Mouse (Mus musculus): ENCODE measurements at regions not wholly inside any gene's neighbourhood (a gene's known extent, or its start where the extent isn't known, plus 50 kb on each side); places are given as distances from the start of the nearest gene placed in this dataset.

DNA sequence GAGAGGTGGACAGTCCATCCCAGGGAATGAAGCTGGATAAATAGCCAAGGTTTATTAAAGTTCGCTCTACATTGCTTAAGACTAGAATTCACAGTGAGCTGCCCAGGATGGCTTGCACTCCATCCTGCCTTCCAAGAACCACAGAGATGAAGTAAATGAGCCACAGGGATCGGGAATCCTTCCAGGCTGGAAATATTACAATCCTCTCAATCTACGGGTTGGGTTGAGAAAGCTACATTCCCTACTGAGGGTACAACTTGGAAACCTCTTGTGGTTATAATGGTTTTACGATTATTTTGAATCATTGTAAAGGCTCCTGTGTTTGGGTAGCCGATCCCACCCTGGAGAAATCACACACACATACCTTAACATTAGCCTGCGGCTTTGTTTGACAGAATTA, 539.9 kb upstream of the Clint1 start:
- no peak overlapping the region for H3K27ac ChIP-seq (ENCODE audit: low read length)
- no peaks in the 10 kb centered on the region for H3K27me3 ChIP-seq (ENCODE audit: control insufficient read depth, insufficient read depth, low read length)
- ATAC-seq (ENCODE audit: insufficient read depth, low FRiP score): no peak
- H3K9me3 ChIP-seq (replicated peaks; ENCODE audit: control insufficient read depth, low read length): no peaks in the 10 kb centered on the region
- 84% methylated on average over 6 of the region's 6 CpGs for WGBS
- no peaks in the 10 kb centered on the region for H3K4me1 ChIP-seq (ENCODE audit: control insufficient read depth, insufficient read depth, low read length)
- no peak overlapping the region for H3K4me2 ChIP-seq (ENCODE audit: low read depth, low read length)
- H3K4me3 ChIP-seq (replicated peaks; ENCODE audit: low read length): no peak overlapping the region
- no peaks in the 10 kb centered on the region for H3K36me3 ChIP-seq (ENCODE audit: control insufficient read depth, insufficient read depth, low read length)
- H3K9ac ChIP-seq (ENCODE audit: low read length): no peak overlapping the region

DNA sequence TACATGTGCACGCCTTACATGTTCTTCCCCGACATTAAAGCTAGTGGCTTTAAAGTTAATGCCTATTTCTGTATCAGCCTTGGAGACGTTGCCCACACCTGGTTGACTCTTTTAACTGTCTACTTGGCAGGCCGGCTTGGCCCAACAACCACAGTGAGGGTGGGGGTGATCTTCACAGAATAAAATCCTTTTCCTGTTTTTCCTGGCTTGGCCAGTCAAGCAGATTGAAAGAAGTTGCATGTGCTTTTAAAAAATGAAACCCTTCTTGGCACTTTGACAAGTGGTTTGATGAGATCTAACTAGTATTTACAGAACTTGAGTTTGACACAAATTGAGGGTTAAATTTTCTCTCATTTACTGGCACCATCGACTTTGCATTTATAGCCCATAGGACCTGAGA, 528.1 kb upstream of the Clint1 start:
- Histone ChIP-seq H3K9ac (ENCODE audit: low read length) (no peak overlapping the region), H3K4me2 (ENCODE audit: low read depth, low read length) (no peak overlapping the region), H3K27ac (ENCODE audit: low read length) (no peak overlapping the region), H3K27me3 (ENCODE audit: control insufficient read depth, insufficient read depth, low read length) (no peaks in the 10 kb centered on the region), H3K4me1 (ENCODE audit: control insufficient read depth, insufficient read depth, low read length) (no peaks in the 10 kb centered on the region), H3K36me3 (ENCODE audit: control insufficient read depth, insufficient read depth, low read length) (no peaks in the 10 kb centered on the region), H3K9me3 (replicated peaks; ENCODE audit: control insufficient read depth, low read length) (no peaks in the 10 kb centered on the region), H3K4me3 (replicated peaks; ENCODE audit: low read length) (no peak overlapping the region)
- no peak for ATAC-seq (ENCODE audit: insufficient read depth, low FRiP score)
- WGBS: 77% methylated on average over 5 of the region's 5 CpGs

GRCm38 (mm10) chr11:45330319-45330718, 521.5 kb upstream of the Clint1 start:
- Histone ChIP-seq H3K9me3 (replicated peaks; ENCODE audit: control insufficient read depth, low read length) (no peaks in the 10 kb centered on the region), H3K27me3 (ENCODE audit: control insufficient read depth, insufficient read depth, low read length) (no peaks in the 10 kb centered on the region), H3K27ac (ENCODE audit: low read length) (no peak overlapping the region), H3K4me3 (replicated peaks; ENCODE audit: low read length) (no peak overlapping the region), H3K9ac (ENCODE audit: low read length) (no peak overlapping the region), H3K36me3 (ENCODE audit: control insufficient read depth, insufficient read depth, low read length) (no peaks in the 10 kb centered on the region), H3K4me1 (ENCODE audit: control insufficient read depth, insufficient read depth, low read length) (no peaks in the 10 kb centered on the region), H3K4me2 (ENCODE audit: low read depth, low read length) (no peak overlapping the region)
- ATAC-seq (ENCODE audit: insufficient read depth, low FRiP score): no peak
- 56% methylated on average over 2 of the region's 2 CpGs for WGBS

GRCm38 (mm10) chr11:45333756-45334155, 518.1 kb upstream of the Clint1 start:
- Histone ChIP-seq H3K9me3 (replicated peaks; ENCODE audit: control insufficient read depth, low read length) (no peaks in the 10 kb centered on the region), H3K4me2 (ENCODE audit: low read depth, low read length) (no peak overlapping the region), H3K4me3 (replicated peaks; ENCODE audit: low read length) (no peak overlapping the region), H3K4me1 (ENCODE audit: control insufficient read depth, insufficient read depth, low read length) (no peaks in the 10 kb centered on the region), H3K36me3 (ENCODE audit: control insufficient read depth, insufficient read depth, low read length) (no peaks in the 10 kb centered on the region), H3K27me3 (ENCODE audit: control insufficient read depth, insufficient read depth, low read length) (no peaks in the 10 kb centered on the region), H3K27ac (ENCODE audit: low read length) (no peak overlapping the region), H3K9ac (ENCODE audit: low read length) (no peak overlapping the region)
- no peak for ATAC-seq (ENCODE audit: insufficient read depth, low FRiP score)
- WGBS: 67% methylated on average over 3 of the region's 3 CpGs

GRCm38 (mm10) chr11:45349331-45349730, 502.5 kb upstream of the Clint1 start:
- H3K4me3 ChIP-seq (replicated peaks; ENCODE audit: low read length): no peak overlapping the region
- H3K27ac ChIP-seq (ENCODE audit: low read length): no peak overlapping the region
- no peak overlapping the region for H3K9ac ChIP-seq (ENCODE audit: low read length)
- no peak overlapping the region for H3K4me2 ChIP-seq (ENCODE audit: low read depth, low read length)
- no peaks in the 10 kb centered on the region for H3K27me3 ChIP-seq (ENCODE audit: control insufficient read depth, insufficient read depth, low read length)
- no peak for ATAC-seq (ENCODE audit: insufficient read depth, low FRiP score)
- no peaks in the 10 kb centered on the region for H3K4me1 ChIP-seq (ENCODE audit: control insufficient read depth, insufficient read depth, low read length)
- H3K36me3 ChIP-seq (ENCODE audit: control insufficient read depth, insufficient read depth, low read length): no peaks in the 10 kb centered on the region
- no peaks in the 10 kb centered on the region for H3K9me3 ChIP-seq (replicated peaks; ENCODE audit: control insufficient read depth, low read length)

- H3K4me2 ChIP-seq (ENCODE audit: low read depth, low read length): no peak overlapping the region
- H3K9me3 ChIP-seq (replicated peaks; ENCODE audit: control insufficient read depth, low read length): no peaks in the 10 kb centered on the region
- H3K4me1 ChIP-seq (ENCODE audit: control insufficient read depth, insufficient read depth, low read length): no peaks in the 10 kb centered on the region
- H3K9ac ChIP-seq (ENCODE audit: low read length): no peak overlapping the region
- no peak for ATAC-seq (ENCODE audit: insufficient read depth, low FRiP score)
- H3K27ac ChIP-seq (ENCODE audit: low read length): no peak overlapping the region
- 90% methylated on average over 3 of the region's 3 CpGs for WGBS
- H3K4me3 ChIP-seq (replicated peaks; ENCODE audit: low read length): no peak overlapping the region
- no peaks in the 10 kb centered on the region for H3K36me3 ChIP-seq (ENCODE audit: control insufficient read depth, insufficient read depth, low read length)
- no peaks in the 10 kb centered on the region for H3K27me3 ChIP-seq (ENCODE audit: control insufficient read depth, insufficient read depth, low read length)
Measured at GRCm38 (mm10) chr11:45365343-45365742, 486.5 kb upstream of the Clint1 start.

GRCm38 (mm10) chr11:45389243-45390146, 462.4 kb upstream of the Clint1 start:
- Histone ChIP-seq H3K9ac (ENCODE audit: low read length) (no peak overlapping the region), H3K4me2 (ENCODE audit: low read depth, low read length) (no peak overlapping the region), H3K36me3 (ENCODE audit: control insufficient read depth, insufficient read depth, low read length) (no peaks in the 10 kb centered on the region), H3K27me3 (ENCODE audit: control insufficient read depth, insufficient read depth, low read length) (no peaks in the 10 kb centered on the region), H3K9me3 (replicated peaks; ENCODE audit: control insufficient read depth, low read length) (no peaks in the 10 kb centered on the region), H3K4me3 (replicated peaks; ENCODE audit: low read length) (no peak overlapping the region), H3K27ac (ENCODE audit: low read length) (no peak overlapping the region), H3K4me1 (ENCODE audit: control insufficient read depth, insufficient read depth, low read length) (no peaks in the 10 kb centered on the region)
- no peak for ATAC-seq (ENCODE audit: insufficient read depth, low FRiP score)
- 71% methylated on average over 11 of the region's 11 CpGs for WGBS

DNA sequence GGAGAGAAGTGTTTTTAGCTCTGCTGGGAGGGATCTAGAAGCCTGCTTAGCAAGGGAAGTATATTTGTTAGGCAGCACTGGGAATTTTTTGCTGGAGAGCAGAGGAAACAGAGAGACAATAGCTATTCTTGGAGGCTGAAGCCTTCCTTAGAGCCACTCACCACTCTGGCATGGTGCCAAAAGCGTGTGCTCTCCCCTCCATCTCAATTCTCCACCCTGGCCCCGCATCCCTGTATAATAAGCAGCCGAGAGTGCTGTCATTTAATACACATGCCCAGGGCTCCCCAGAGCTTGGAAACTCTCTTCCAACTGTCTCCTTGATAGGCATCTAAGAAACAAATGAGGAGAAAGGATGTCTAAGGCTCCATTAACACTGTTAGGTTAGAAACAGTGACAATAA, 455.8 kb upstream of the Clint1 start:
- WGBS: 26% methylated on average over 3 of the region's 3 CpGs
- H3K36me3 ChIP-seq (ENCODE audit: control insufficient read depth, insufficient read depth, low read length): no peaks in the 10 kb centered on the region

GRCm38 (mm10) chr11:45398188-45398587, 453.7 kb upstream of the Clint1 start:
- H3K9ac ChIP-seq (ENCODE audit: low read length): no peak overlapping the region
- H3K4me3 ChIP-seq (replicated peaks; ENCODE audit: low read length): no peak overlapping the region
- H3K27me3 ChIP-seq (ENCODE audit: control insufficient read depth, insufficient read depth, low read length): no peaks in the 10 kb centered on the region
- H3K4me2 ChIP-seq (ENCODE audit: low read depth, low read length): no peak overlapping the region
- ATAC-seq (ENCODE audit: insufficient read depth, low FRiP score): no peak
- WGBS: 53% methylated on average over 6 of the region's 6 CpGs
- no peaks in the 10 kb centered on the region for H3K4me1 ChIP-seq (ENCODE audit: control insufficient read depth, insufficient read depth, low read length)
- H3K9me3 ChIP-seq (replicated peaks; ENCODE audit: control insufficient read depth, low read length): no peaks in the 10 kb centered on the region
- H3K27ac ChIP-seq (ENCODE audit: low read length): no peak overlapping the region
- H3K36me3 ChIP-seq (ENCODE audit: control insufficient read depth, insufficient read depth, low read length): no peaks in the 10 kb centered on the region

More for the DNA sequence above, 455.8 kb upstream of the Clint1 start:
- no peaks in the 10 kb centered on the region for H3K27me3 ChIP-seq (ENCODE audit: control insufficient read depth, insufficient read depth, low read length)
- no peak overlapping the region for H3K27ac ChIP-seq (ENCODE audit: low read length)
- no peak overlapping the region for H3K9ac ChIP-seq (ENCODE audit: low read length)
- no peak overlapping the region for H3K4me2 ChIP-seq (ENCODE audit: low read depth, low read length)
- ATAC-seq (ENCODE audit: insufficient read depth, low FRiP score): no peak
- H3K4me3 ChIP-seq (replicated peaks; ENCODE audit: low read length): no peak overlapping the region
- H3K9me3 ChIP-seq (replicated peaks; ENCODE audit: control insufficient read depth, low read length): no peaks in the 10 kb centered on the region
- no peaks in the 10 kb centered on the region for H3K4me1 ChIP-seq (ENCODE audit: control insufficient read depth, insufficient read depth, low read length)

Measured in stomach, embryonic 16.5 days (tissue).